Mouse (Mus musculus) liver, adult 2 months (tissue): ENCODE data around the gene Epha4.

Source experiments
- CTCF ChIP-seq: fragments of 200-500 bp; IDR thresholded peaks from 2 replicates; pipeline ENCODE4 v1.5.1; 2011; ENCODE audit warnings: low read depth, low read length, control low read depth
- POLR2A ChIP-seq: fragments of 200-500 bp; IDR thresholded peaks from 2 replicates; pipeline ENCODE4 v1.6.1; 2011; ENCODE audit warnings: low read length, control low read depth; ENCODE audit not compliant: insufficient read depth; ENCODE audit errors: extremely low read depth

DNA sequence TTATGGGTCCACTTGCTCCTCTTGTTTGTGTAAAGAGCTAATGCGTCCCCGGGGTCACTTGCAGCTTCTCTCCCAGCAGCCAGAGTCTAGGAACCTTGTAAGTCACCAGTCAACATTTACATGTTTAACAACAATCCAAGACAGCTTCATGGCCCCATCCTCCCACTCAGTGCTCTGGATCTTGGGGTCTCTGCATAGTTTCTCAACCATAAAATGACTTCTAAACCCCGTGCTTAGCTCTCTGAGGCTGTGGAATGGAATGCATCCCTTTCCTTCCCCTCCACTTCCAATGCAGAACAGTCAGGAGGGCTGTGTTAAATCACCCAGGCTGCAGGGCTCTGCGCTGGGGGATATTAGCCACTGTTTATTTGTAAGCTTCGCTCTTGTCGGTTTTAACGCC, 178.0 kb downstream of the Epha4 start:
- TF ChIP-seq CTCF (no peak), POLR2A (no peak)
